In the genomic region with DNA sequence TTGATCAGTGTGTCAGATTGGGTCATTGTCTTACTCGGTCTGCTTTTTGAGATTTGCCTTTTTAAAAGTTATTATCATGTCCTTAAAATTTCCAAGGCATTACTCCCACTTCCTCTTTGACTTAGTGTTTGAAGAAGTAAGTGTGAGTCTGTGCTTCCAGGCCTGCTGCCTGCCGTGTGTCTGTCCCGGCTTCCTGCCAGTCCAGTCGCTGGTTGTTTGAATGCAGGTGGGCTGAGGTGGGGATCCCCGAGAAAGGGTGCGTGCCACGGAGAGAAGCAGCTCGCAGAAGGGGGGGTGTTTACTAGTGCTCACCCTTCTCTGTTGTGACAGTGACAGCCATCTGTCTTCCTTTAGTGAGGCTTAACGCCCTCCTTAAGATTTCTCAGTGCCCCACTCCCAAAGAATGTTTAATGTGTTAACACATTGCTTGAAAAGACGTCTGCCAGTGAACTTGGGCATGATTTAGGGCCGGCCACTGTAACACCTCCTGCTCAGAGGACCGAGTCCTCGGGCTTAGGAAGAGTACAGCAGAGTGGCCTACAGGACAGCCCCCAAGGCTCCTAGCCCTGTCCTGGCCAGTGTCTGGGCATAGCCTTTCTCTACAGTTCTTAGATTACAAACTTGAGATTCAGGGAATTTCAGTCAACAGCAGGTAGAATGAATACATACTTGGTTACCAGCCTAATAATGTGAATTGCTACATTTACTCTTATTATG, we compare ENCODE assay signal across 28 mouse cellular contexts. TPM values are rescaled to one million over a fixed set of nuclear protein-coding genes. Genes with fewer than 3 reads are reported as not detected.
DNase-seq lines count a peak whose midpoint lies in the region; ATAC-seq and TF ChIP-seq lines count a peak whose summit lies in the region.
"Had no signal": no experiment of that assay in that cellular context is flagged by ENCODE, and none has a peak within 500 bp of the region (broad histone marks: within the 10 kb centered on the region; RNA-seq: fewer than 3 reads in every experiment).

No protein-coding gene starts in this region.

- no peaks in the 10 kb centered on the region for H3K27me3 ChIP-seq in forebrain, embryonic 13.5 days
- no peaks in the 10 kb centered on the region for H3K27me3 ChIP-seq in forebrain, embryonic 10.5 days (ENCODE audit: poor library complexity, severe bottlenecking)
- no peaks in the 10 kb centered on the region for H3K27me3 ChIP-seq in kidney, embryonic 16.5 days (ENCODE audit: insufficient read depth, low read length)
- no peaks in the 10 kb centered on the region for H3K27me3 ChIP-seq in forebrain, postnatal 0 days (ENCODE audit: insufficient read depth, low read length)
- H3K27me3 ChIP-seq: embryonic facial prominence, embryonic 15.5 days; heart, embryonic 15.5 days; hindbrain, embryonic 12.5 days; liver, embryonic 15.5 days; neural tube, embryonic 12.5 days; Patski had no signal

- peaks cover 41% of the 10 kb centered on the region for H3K36me3 ChIP-seq in forebrain, embryonic 13.5 days (ENCODE audit: poor library complexity, severe bottlenecking)
- peaks cover 59% of the 10 kb centered on the region for H3K36me3 ChIP-seq in forebrain, embryonic 10.5 days (replicated peaks)
- H3K36me3 ChIP-seq in kidney, embryonic 16.5 days (ENCODE audit: insufficient read depth, low read length): peaks cover 34% of the 10 kb centered on the region
- peaks cover 38% of the 10 kb centered on the region for H3K36me3 ChIP-seq in forebrain, postnatal 0 days (ENCODE audit: insufficient read depth)

- H3K4me2 ChIP-seq in forebrain, embryonic 13.5 days: no peak overlapping the region
- H3K4me2 ChIP-seq in kidney, embryonic 16.5 days (replicated peaks; ENCODE audit: low read depth, low read length): no peak overlapping the region
- H3K4me2 ChIP-seq in forebrain, postnatal 0 days (ENCODE audit: low read depth): no peak overlapping the region
- H3K4me2 ChIP-seq: embryonic facial prominence, embryonic 15.5 days; heart, embryonic 15.5 days; hindbrain, embryonic 12.5 days; liver, embryonic 15.5 days; lung, embryonic 14.5 days; midbrain, embryonic 11.5 days; neural tube, embryonic 12.5 days had no signal

- no peaks in the 10 kb centered on the region for H3K4me1 ChIP-seq in forebrain, embryonic 13.5 days
- H3K4me1 ChIP-seq in forebrain, embryonic 10.5 days: no peaks in the 10 kb centered on the region
- no peaks in the 10 kb centered on the region for H3K4me1 ChIP-seq in kidney, embryonic 16.5 days (ENCODE audit: insufficient read depth, low read length)
- H3K4me1 ChIP-seq in forebrain, postnatal 0 days (ENCODE audit: insufficient read depth): no peaks in the 10 kb centered on the region
- H3K4me1 ChIP-seq: embryonic facial prominence, embryonic 10.5 days; embryonic facial prominence, embryonic 15.5 days; heart, embryonic 10.5 days; heart, embryonic 15.5 days; hindbrain, embryonic 12.5 days; liver, embryonic 15.5 days; neural tube, embryonic 12.5 days had no signal

- no peak overlapping the region; the same call in 1 of the 2 replicates for H3K27ac ChIP-seq in forebrain, embryonic 13.5 days
- no peak overlapping the region for H3K27ac ChIP-seq in forebrain, embryonic 10.5 days
- H3K27ac ChIP-seq in kidney, embryonic 16.5 days (ENCODE audit: low read length): no peak overlapping the region
- H3K27ac ChIP-seq in forebrain, postnatal 0 days (ENCODE audit: low read depth, low read length): no peak overlapping the region
- H3K27ac ChIP-seq: embryonic facial prominence, embryonic 10.5 days; embryonic facial prominence, embryonic 15.5 days; heart, embryonic 10.5 days; heart, embryonic 15.5 days; hindbrain, embryonic 12.5 days; kidney, postnatal 0 days; liver, embryonic 15.5 days; neural tube, embryonic 12.5 days had no signal

- peak; percentile 53 for ATAC-seq in forebrain, embryonic 13.5 days
- ATAC-seq in kidney, embryonic 16.5 days (ENCODE audit: low FRiP score, low TSS enrichment): peak; percentile 78
- ATAC-seq in forebrain, postnatal 0 days: peak; percentile 59
- ATAC-seq: intestine, embryonic 16.5 days; Patski had no signal

- WGBS in forebrain, embryonic 13.5 days: 57% methylated on average over 13 of the region's 13 CpGs
- WGBS in forebrain, embryonic 10.5 days: 84% methylated on average over 13 of the region's 13 CpGs
- 34% methylated on average over 13 of the region's 13 CpGs for WGBS in kidney, embryonic 16.5 days
- 57% methylated on average over 13 of the region's 13 CpGs for WGBS in forebrain, postnatal 0 days

- intact Hi-C loops in gastrocnemius, postnatal 14 days (cut with DNase I; ENCODE audit: low total_unique reads): no loop called here

- no peak for TF ChIP-seq CTCF in forebrain, postnatal 0 days (IDR thresholded peaks at IDR 0.05; ENCODE audit: low read depth)

- H3K9ac ChIP-seq in forebrain, embryonic 13.5 days: no peak overlapping the region
- no peak overlapping the region for H3K9ac ChIP-seq in kidney, embryonic 16.5 days (replicated peaks; ENCODE audit: low read length)
- H3K9ac ChIP-seq in forebrain, postnatal 0 days: no peak overlapping the region
- H3K9ac ChIP-seq: embryonic facial prominence, embryonic 15.5 days; heart, embryonic 15.5 days; hindbrain, embryonic 12.5 days; liver, embryonic 15.5 days; lung, embryonic 14.5 days; neural tube, embryonic 12.5 days had no signal

- no peak for DNase-seq in forebrain, embryonic 10.5 days (ENCODE audit: extremely low spot score, low spot score)
- DNase-seq in kidney, adult 8-10 months: no peak
- DNase-seq in forebrain, postnatal 0 days: no peak
- no peak for DNase-seq in gastrocnemius, postnatal 14 days
- DNase-seq in cerebellum, adult 18-20 months: no peak
- DNase-seq: adrenal gland, postnatal 25 days; cerebellum, adult 8-10 months; cerebellum, postnatal 25 days; heart, postnatal 36 days; lung, embryonic 14.5 days; lung, postnatal 14 days; right cerebral cortex, adult 18-20 months; spleen, adult 18-20 months; thymus, postnatal 25 days had no signal

- no peaks in the 10 kb centered on the region for H3K9me3 ChIP-seq in forebrain, embryonic 13.5 days (replicated peaks)
- no peaks in the 10 kb centered on the region for H3K9me3 ChIP-seq in forebrain, embryonic 10.5 days
- no peaks in the 10 kb centered on the region for H3K9me3 ChIP-seq in kidney, embryonic 16.5 days (ENCODE audit: low read length)
- no peaks in the 10 kb centered on the region for H3K9me3 ChIP-seq in forebrain, postnatal 0 days (ENCODE audit: low read length)
- H3K9me3 ChIP-seq: embryonic facial prominence, embryonic 10.5 days; embryonic facial prominence, embryonic 15.5 days; heart, embryonic 10.5 days; heart, embryonic 15.5 days; hindbrain, embryonic 12.5 days; liver, embryonic 15.5 days; neural tube, embryonic 12.5 days had no signal

- no peak overlapping the region for H3K4me3 ChIP-seq in forebrain, embryonic 13.5 days
- no peak overlapping the region for H3K4me3 ChIP-seq in forebrain, embryonic 10.5 days
- no peak overlapping the region for H3K4me3 ChIP-seq in kidney, embryonic 16.5 days (ENCODE audit: low read length)
- no peak overlapping the region for H3K4me3 ChIP-seq in forebrain, postnatal 0 days (ENCODE audit: low read depth, low read length)
- H3K4me3 ChIP-seq: embryonic facial prominence, embryonic 10.5 days; embryonic facial prominence, embryonic 15.5 days; heart, embryonic 10.5 days; heart, embryonic 15.5 days; hindbrain, embryonic 12.5 days; liver, embryonic 15.5 days; myocyte; neural tube, embryonic 12.5 days had no signal

RNA-seq across cellular contexts. Expression of a gene that starts 16.4 kb away (rescaled TPM):
- polyA plus RNA-seq in forebrain, embryonic 13.5 days (2015; fragmentation: Nextera tagmentation; extraction: Ambion mirVana): 308 and 313 TPM in 2 replicates
- polyA plus RNA-seq in forebrain, embryonic 10.5 days (2016; fragmentation: Nextera tagmentation; extraction: Ambion mirVana): 294 and 295 TPM in 2 replicates
- polyA plus RNA-seq in kidney, embryonic 16.5 days (2015; fragmentation: Nextera tagmentation; extraction: Ambion mirVana): 240 and 248 TPM in 2 replicates
- total RNA-seq in forebrain, postnatal 0 days (2014; rRNA removed): 216 and 245 TPM in 2 replicates
- polyA plus RNA-seq in forebrain, postnatal 0 days (2015; fragmentation: Nextera tagmentation; extraction: Ambion mirVana): 250 and 269 TPM in 2 replicates
- total RNA-seq in gastrocnemius, postnatal 14 days (2021): 100 to 1,000 TPM; 158 to 174 TPM
